Mouse (Mus musculus): ENCODE results near the gene Gzma. TPM values are rescaled to one million over a fixed set of nuclear protein-coding genes. Genes with fewer than 3 reads are reported as not detected.

Gene Gzma
- polyA plus RNA-seq, 1 experiment, result not detected

- no peak for TF ChIP-seq SRF (IDR thresholded peaks at IDR 0.05; ENCODE audit: control insufficient read depth, insufficient read length, low read depth)
- no peak for TF ChIP-seq MAX (IDR thresholded peaks at IDR 0.05; ENCODE audit: low read depth)
- TF ChIP-seq E2F4 (IDR thresholded peaks at IDR 0.05; ENCODE audit: insufficient read depth), result no peak
- no peak for TF ChIP-seq CEBPB (IDR thresholded peaks at IDR 0.05; ENCODE audit: insufficient read depth, poor library complexity, severe bottlenecking)
- no peak for TF ChIP-seq REST (IDR thresholded peaks at IDR 0.05; ENCODE audit: insufficient read depth, insufficient read length)
- no peak for TF ChIP-seq POLR2A (IDR thresholded peaks at IDR 0.05; ENCODE audit: insufficient read length, low read depth)
- no peak for TF ChIP-seq POLR2AphosphoS2 (IDR thresholded peaks at IDR 0.05; ENCODE audit: insufficient read length, low read depth)
- TF ChIP-seq MYOD1 (IDR thresholded peaks at IDR 0.05; ENCODE audit: control insufficient read depth in 1 of 3, insufficient read length in 2 of 3, low read depth in 2 of 3), result no peak
- no peak for TF ChIP-seq USF1 (IDR thresholded peaks at IDR 0.05; ENCODE audit: low read depth)
- TF ChIP-seq TCF12 (IDR thresholded peaks at IDR 0.05; ENCODE audit: insufficient read depth, poor library complexity, severe bottlenecking), result no peak
- no peak for TF ChIP-seq TCF3 (IDR thresholded peaks at IDR 0.05; ENCODE audit: insufficient read length, low read depth)
- no peak for TF ChIP-seq MYOG (IDR thresholded peaks at IDR 0.05; ENCODE audit: control insufficient read depth in 1 of 3, insufficient read depth in 1 of 3, insufficient read length in 2 of 3, low read depth in 2 of 3)
- Histone ChIP-seq H3K79me2 (ENCODE audit: control insufficient read depth, insufficient read depth) (peaks cover 29% of the 10 kb centered on the region), H3K36me3 (ENCODE audit: control insufficient read depth, insufficient read depth) (no peaks in the 10 kb centered on the region), H3ac (ENCODE audit: control insufficient read depth, insufficient read length) (no peak overlapping the region), H3K27me3 (ENCODE audit: control insufficient read depth, insufficient read depth, insufficient read length) (no peaks in the 10 kb centered on the region), H3K4me2 (ENCODE audit: low read depth) (no peak overlapping the region), H3K4me3 (no peak overlapping the region)
Observed at GRCm38 (mm10) chr13:113047647-113048046, 53.1 kb downstream of the Gzma start.

GRCm38 (mm10) chr13:113047018-113047417 is 53.8 kb downstream of the Gzma start:
- H3K4me2 ChIP-seq (ENCODE audit: low read depth), result peak overlapping the region; percentile 91
- TF ChIP-seq E2F4 (IDR thresholded peaks at IDR 0.05; ENCODE audit: insufficient read depth) (no peak), POLR2A (IDR thresholded peaks at IDR 0.05; ENCODE audit: insufficient read length, low read depth) (no peak), TCF3 (IDR thresholded peaks at IDR 0.05; ENCODE audit: insufficient read length, low read depth) (no peak), CEBPB (IDR thresholded peaks at IDR 0.05; ENCODE audit: insufficient read depth, poor library complexity, severe bottlenecking) (no peak), MYOD1 (IDR thresholded peaks at IDR 0.05; ENCODE audit: control insufficient read depth in 1 of 3, insufficient read length in 2 of 3, low read depth in 2 of 3) (no peak)

GRCm38 (mm10) chr13:113046211-113046883 is 54.4 kb downstream of the Gzma start, which contains the start of gene Gpx8:
TSS of gene Gpx8 (minus strand) at chr13:113046410.
- Histone ChIP-seq H3K4me2 (ENCODE audit: low read depth) (peak within 1 kb of the TSS; percentile 91), H3K79me2 (ENCODE audit: control insufficient read depth, insufficient read depth) (peaks cover 29% of the 10 kb centered on the region), H3K27me3 (ENCODE audit: control insufficient read depth, insufficient read depth, insufficient read length) (no peaks in the 10 kb centered on the region), H3K36me3 (ENCODE audit: control insufficient read depth, insufficient read depth) (no peaks in the 10 kb centered on the region), H3ac (ENCODE audit: control insufficient read depth, insufficient read length) (no peak within 1 kb of the TSS), H3K4me3 (peak within 1 kb of the TSS; percentile 51)
- TF ChIP-seq POLR2A (IDR thresholded peaks at IDR 0.05; ENCODE audit: insufficient read length, low read depth), result peak; percentile 35
- no peak for TF ChIP-seq MYOD1 (IDR thresholded peaks at IDR 0.05; ENCODE audit: control insufficient read depth in 1 of 3, insufficient read length in 2 of 3, low read depth in 2 of 3)

More at GRCm38 (mm10) chr13:113047018-113047417, 53.8 kb downstream of the Gzma start:
- Histone ChIP-seq H3ac (ENCODE audit: control insufficient read depth, insufficient read length) (no peak overlapping the region), H3K79me2 (ENCODE audit: control insufficient read depth, insufficient read depth) (peaks cover 29% of the 10 kb centered on the region), H3K36me3 (ENCODE audit: control insufficient read depth, insufficient read depth) (no peaks in the 10 kb centered on the region), H3K27me3 (ENCODE audit: control insufficient read depth, insufficient read depth, insufficient read length) (no peaks in the 10 kb centered on the region), H3K4me3 (peak overlapping the region; percentile 51)

- no peaks in the 10 kb centered on the region for H3K27me3 ChIP-seq (ENCODE audit: control insufficient read depth, insufficient read depth, insufficient read length)
- no peaks in the 10 kb centered on the region for H3K36me3 ChIP-seq (ENCODE audit: control insufficient read depth, insufficient read depth)
Observed at GRCm38 (mm10) chr13:113045458-113046110, 55.2 kb downstream of the Gzma start.

GRCm38 (mm10) chr13:113044876-113045275 is 55.9 kb downstream of the Gzma start:
- H3K36me3 ChIP-seq (ENCODE audit: control insufficient read depth, insufficient read depth), result no peaks in the 10 kb centered on the region
- H3ac ChIP-seq (ENCODE audit: control insufficient read depth, insufficient read length), result no peak overlapping the region
- H3K4me2 ChIP-seq (ENCODE audit: low read depth), result peak overlapping the region; percentile 91
- H3K27me3 ChIP-seq (ENCODE audit: control insufficient read depth, insufficient read depth, insufficient read length), result no peaks in the 10 kb centered on the region
- TF ChIP-seq MYOD1 (IDR thresholded peaks at IDR 0.05; ENCODE audit: control insufficient read depth in 1 of 3, insufficient read length in 2 of 3, low read depth in 2 of 3) (no peak), REST (IDR thresholded peaks at IDR 0.05; ENCODE audit: insufficient read depth, insufficient read length) (no peak), TCF12 (IDR thresholded peaks at IDR 0.05; ENCODE audit: insufficient read depth, poor library complexity, severe bottlenecking) (no peak), E2F4 (IDR thresholded peaks at IDR 0.05; ENCODE audit: insufficient read depth) (no peak), USF1 (IDR thresholded peaks at IDR 0.05; ENCODE audit: low read depth) (no peak), MYOG (IDR thresholded peaks at IDR 0.05; ENCODE audit: control insufficient read depth in 1 of 3, insufficient read depth in 1 of 3, insufficient read length in 2 of 3, low read depth in 2 of 3) (no peak), CEBPB (IDR thresholded peaks at IDR 0.05; ENCODE audit: insufficient read depth, poor library complexity, severe bottlenecking) (no peak), MAX (IDR thresholded peaks at IDR 0.05; ENCODE audit: low read depth) (no peak), SRF (IDR thresholded peaks at IDR 0.05; ENCODE audit: control insufficient read depth, insufficient read length, low read depth) (no peak), TCF3 (IDR thresholded peaks at IDR 0.05; ENCODE audit: insufficient read length, low read depth) (no peak), POLR2A (IDR thresholded peaks at IDR 0.05; ENCODE audit: insufficient read length, low read depth) (no peak), POLR2AphosphoS2 (IDR thresholded peaks at IDR 0.05; ENCODE audit: insufficient read length, low read depth) (no peak)
- peaks cover 29% of the 10 kb centered on the region for H3K79me2 ChIP-seq (ENCODE audit: control insufficient read depth, insufficient read depth)
- peak overlapping the region; percentile 51 for H3K4me3 ChIP-seq

More at GRCm38 (mm10) chr13:113045458-113046110, 55.2 kb downstream of the Gzma start:
- no peak for TF ChIP-seq POLR2AphosphoS2 (IDR thresholded peaks at IDR 0.05; ENCODE audit: insufficient read length, low read depth)
- no peak for TF ChIP-seq TCF3 (IDR thresholded peaks at IDR 0.05; ENCODE audit: insufficient read length, low read depth)
- TF ChIP-seq MYOG (IDR thresholded peaks at IDR 0.05; ENCODE audit: control insufficient read depth in 1 of 3, insufficient read depth in 1 of 3, insufficient read length in 2 of 3, low read depth in 2 of 3), result no peak
- no peak for TF ChIP-seq E2F4 (IDR thresholded peaks at IDR 0.05; ENCODE audit: insufficient read depth)
- TF ChIP-seq MAX (IDR thresholded peaks at IDR 0.05; ENCODE audit: low read depth), result no peak
- TF ChIP-seq TCF12 (IDR thresholded peaks at IDR 0.05; ENCODE audit: insufficient read depth, poor library complexity, severe bottlenecking), result no peak
- TF ChIP-seq POLR2A (IDR thresholded peaks at IDR 0.05; ENCODE audit: insufficient read length, low read depth), result no peak
- no peak for TF ChIP-seq REST (IDR thresholded peaks at IDR 0.05; ENCODE audit: insufficient read depth, insufficient read length)
- no peak for TF ChIP-seq USF1 (IDR thresholded peaks at IDR 0.05; ENCODE audit: low read depth)
- no peak for TF ChIP-seq SRF (IDR thresholded peaks at IDR 0.05; ENCODE audit: control insufficient read depth, insufficient read length, low read depth)
- no peak overlapping the region for H3ac ChIP-seq (ENCODE audit: control insufficient read depth, insufficient read length)
- peak overlapping the region; percentile 51 for H3K4me3 ChIP-seq
- peaks cover 29% of the 10 kb centered on the region for H3K79me2 ChIP-seq (ENCODE audit: control insufficient read depth, insufficient read depth)
- H3K4me2 ChIP-seq (ENCODE audit: low read depth), result peak overlapping the region; percentile 91
